Mouse (Mus musculus) lung, adult 2 months (tissue): ENCODE data around the gene Wbp1l.

Experiments
- CTCF ChIP-seq: fragments of 200-500 bp; IDR thresholded peaks from 2 replicates; pipeline ENCODE4 v1.5.1; 2011; ENCODE audit warnings: mild to moderate bottlenecking, low read length, control low read depth; ENCODE audit not compliant: insufficient read depth
- POLR2A ChIP-seq: fragments of 200-500 bp; IDR thresholded peaks from 2 replicates; pipeline ENCODE4 v1.6.1; 2011; ENCODE audit warnings: low read depth, mild to moderate bottlenecking, control low read depth, low read length, borderline replicate concordance; ENCODE audit errors: extremely low read depth

GRCm38 (mm10) chr19:46607424-46607823, 8.5 kb downstream of the Wbp1l start:
- TF ChIP-seq CTCF (peak; percentile 65), POLR2A (no peak)
